Mouse (Mus musculus): ENCODE results near the gene Borcs5. TPM values are rescaled to one million over a fixed set of nuclear protein-coding genes. Genes with fewer than 3 reads are reported as not detected.

Gene Borcs5
- polyA plus RNA-seq, 1 experiment: 9.2 TPM

GRCm38 (mm10) chr6:134640485-134641475, 1.5 kb downstream of the Borcs5 start:
- peak; percentile 8; the same call in 1 of the 2 replicates for TF ChIP-seq POLR2A (IDR thresholded peaks at IDR 0.05; ENCODE audit: low read depth, low read length)
- TF ChIP-seq CTCF (IDR thresholded peaks at IDR 0.05; ENCODE audit: extremely low read depth, insufficient read depth, insufficient read length, insufficient replicate concordance): peak; percentile 53; the same call in 1 of the 2 replicates
- WGBS: 4% methylated on average over 65 of the region's 65 CpGs
- no peaks in the 10 kb centered on the region for H3K4me1 ChIP-seq (ENCODE audit: control insufficient read depth, insufficient read depth, insufficient read length)
- DNase-seq (ENCODE audit: low read depth in 1 of 2, low spot score in 2 of 2): peak; percentile 91 to 92
- H3K27me3 ChIP-seq (ENCODE audit: control insufficient read depth, insufficient read depth, low read length): no peaks in the 10 kb centered on the region
- H3K4me3 ChIP-seq (ENCODE audit: extremely low read depth, insufficient read depth, insufficient read length): peak overlapping the region; percentile 99
- peaks cover 5% of the 10 kb centered on the region for H3K36me3 ChIP-seq (ENCODE audit: control insufficient read depth, insufficient read depth, low read length)
- peak overlapping the region; percentile 90 for H3K27ac ChIP-seq (ENCODE audit: insufficient read depth, low read length)

- Histone ChIP-seq H3K36me3 (ENCODE audit: control insufficient read depth, insufficient read depth, low read length) (peaks cover 8% of the 10 kb centered on the region), H3K4me3 (ENCODE audit: extremely low read depth, insufficient read depth, insufficient read length) (peak overlapping the region; percentile 99; the same call in 1 of the 2 replicates), H3K27ac (ENCODE audit: insufficient read depth, low read length) (no peak overlapping the region), H3K27me3 (ENCODE audit: control insufficient read depth, insufficient read depth, low read length) (no peaks in the 10 kb centered on the region), H3K4me1 (ENCODE audit: control insufficient read depth, insufficient read depth, insufficient read length) (no peaks in the 10 kb centered on the region)
- WGBS: 63% methylated on average over 9 of the region's 9 CpGs
- TF ChIP-seq POLR2A (IDR thresholded peaks at IDR 0.05; ENCODE audit: low read depth, low read length): no peak
- no peak for DNase-seq (ENCODE audit: low read depth in 1 of 2, low spot score in 2 of 2)
Observed at GRCm38 (mm10) chr6:134641738-134642446, 2.6 kb downstream of the Borcs5 start.

- no peaks in the 10 kb centered on the region for H3K4me1 ChIP-seq (ENCODE audit: control insufficient read depth, insufficient read depth, insufficient read length)
- no peaks in the 10 kb centered on the region for H3K27me3 ChIP-seq (ENCODE audit: control insufficient read depth, insufficient read depth, low read length)
- TF ChIP-seq CTCF (IDR thresholded peaks at IDR 0.05; ENCODE audit: extremely low read depth, insufficient read depth, insufficient read length, insufficient replicate concordance) (no peak), POLR2A (IDR thresholded peaks at IDR 0.05; ENCODE audit: low read depth, low read length) (no peak)
- peaks cover 8% of the 10 kb centered on the region for H3K36me3 ChIP-seq (ENCODE audit: control insufficient read depth, insufficient read depth, low read length)
- WGBS: 95% methylated on average over 5 of the region's 5 CpGs
- no peak for DNase-seq (ENCODE audit: low read depth in 1 of 2, low spot score in 2 of 2)
- no peak overlapping the region for H3K4me3 ChIP-seq (ENCODE audit: extremely low read depth, insufficient read depth, insufficient read length)
- H3K27ac ChIP-seq (ENCODE audit: insufficient read depth, low read length): no peak overlapping the region
Observed at GRCm38 (mm10) chr6:134643296-134643695, 4.0 kb downstream of the Borcs5 start.

- no peak for DNase-seq (ENCODE audit: low read depth in 1 of 2, low spot score in 2 of 2)
- Histone ChIP-seq H3K4me1 (ENCODE audit: control insufficient read depth, insufficient read depth, insufficient read length) (no peaks in the 10 kb centered on the region), H3K36me3 (ENCODE audit: control insufficient read depth, insufficient read depth, low read length) (peaks cover 8% of the 10 kb centered on the region), H3K27ac (ENCODE audit: insufficient read depth, low read length) (no peak overlapping the region), H3K27me3 (ENCODE audit: control insufficient read depth, insufficient read depth, low read length) (no peaks in the 10 kb centered on the region), H3K4me3 (ENCODE audit: extremely low read depth, insufficient read depth, insufficient read length) (no peak overlapping the region)
- WGBS: 92% methylated on average over 6 of the region's 6 CpGs
- TF ChIP-seq POLR2A (IDR thresholded peaks at IDR 0.05; ENCODE audit: low read depth, low read length): no peak
- no peak for TF ChIP-seq CTCF (IDR thresholded peaks at IDR 0.05; ENCODE audit: extremely low read depth, insufficient read depth, insufficient read length, insufficient replicate concordance)
Observed at GRCm38 (mm10) chr6:134646835-134647234, 7.5 kb downstream of the Borcs5 start.

- TF ChIP-seq CTCF (IDR thresholded peaks at IDR 0.05; ENCODE audit: extremely low read depth, insufficient read depth, insufficient read length, insufficient replicate concordance): no peak
- TF ChIP-seq POLR2A (IDR thresholded peaks at IDR 0.05; ENCODE audit: low read depth, low read length): no peak
- H3K36me3 ChIP-seq (ENCODE audit: control insufficient read depth, insufficient read depth, low read length): peaks cover 8% of the 10 kb centered on the region
- no peak overlapping the region for H3K4me3 ChIP-seq (ENCODE audit: extremely low read depth, insufficient read depth, insufficient read length)
- H3K27me3 ChIP-seq (ENCODE audit: control insufficient read depth, insufficient read depth, low read length): no peaks in the 10 kb centered on the region
- H3K27ac ChIP-seq (ENCODE audit: insufficient read depth, low read length): no peak overlapping the region
- H3K4me1 ChIP-seq (ENCODE audit: control insufficient read depth, insufficient read depth, insufficient read length): no peaks in the 10 kb centered on the region
- no peak for DNase-seq (ENCODE audit: low read depth in 1 of 2, low spot score in 2 of 2)
- 83% methylated on average over 5 of the region's 5 CpGs for WGBS
Observed at GRCm38 (mm10) chr6:134647621-134648020, 8.3 kb downstream of the Borcs5 start.

GRCm38 (mm10) chr6:134648356-134648755, 9.0 kb downstream of the Borcs5 start:
- TF ChIP-seq POLR2A (IDR thresholded peaks at IDR 0.05; ENCODE audit: low read depth, low read length) (no peak), CTCF (IDR thresholded peaks at IDR 0.05; ENCODE audit: extremely low read depth, insufficient read depth, insufficient read length, insufficient replicate concordance) (no peak)
- Histone ChIP-seq H3K4me3 (ENCODE audit: extremely low read depth, insufficient read depth, insufficient read length) (no peak overlapping the region), H3K27ac (ENCODE audit: insufficient read depth, low read length) (no peak overlapping the region), H3K36me3 (ENCODE audit: control insufficient read depth, insufficient read depth, low read length) (peaks cover 8% of the 10 kb centered on the region), H3K4me1 (ENCODE audit: control insufficient read depth, insufficient read depth, insufficient read length) (no peaks in the 10 kb centered on the region), H3K27me3 (ENCODE audit: control insufficient read depth, insufficient read depth, low read length) (no peaks in the 10 kb centered on the region)
- DNase-seq (ENCODE audit: low read depth in 1 of 2, low spot score in 2 of 2): no peak
- WGBS: 92% methylated on average over 5 of the region's 5 CpGs

Measured in spleen, adult 2 months (tissue).